ENCODE assay signal across 16 mouse cellular contexts in the genomic region with DNA sequence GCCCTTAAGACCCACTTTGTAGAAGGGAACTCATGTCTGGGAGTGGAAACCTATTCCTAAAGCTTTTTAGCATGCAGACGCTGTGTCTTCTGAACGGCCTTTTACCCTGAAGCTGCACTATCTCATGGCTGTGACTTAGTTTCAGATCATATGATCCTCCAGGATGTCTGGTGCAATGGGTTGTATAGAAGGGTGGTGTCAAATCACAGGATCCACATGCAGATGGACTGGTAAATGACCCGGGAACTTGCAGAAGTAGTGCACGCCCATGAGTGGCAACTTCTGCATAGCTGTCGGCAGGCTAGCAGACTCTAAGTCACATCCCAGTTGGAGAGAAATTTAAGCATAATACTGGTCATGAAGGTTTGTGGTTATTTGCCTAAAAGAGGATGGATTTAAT.
"Had no signal": no experiment of that assay in that cellular context is flagged by ENCODE, and none has a peak within 500 bp of the region (broad histone marks: within the 10 kb centered on the region; RNA-seq: fewer than 3 reads in every experiment).

No protein-coding gene starts in this region.

- DNase-seq: kidney, adult 2 months; kidney, postnatal 10 days; kidney, postnatal 4 days; left cerebral cortex, postnatal 4 days; liver, postnatal 0 days; lung, postnatal 10 days; lung, postnatal 36 days; thymus, adult 18-20 months; thymus, postnatal 36 days had no signal

- H3K36me3 ChIP-seq: kidney, embryonic 15.5 days; limb, embryonic 12.5 days; limb, embryonic 15.5 days; lung, embryonic 15.5 days; midbrain, embryonic 13.5 days had no signal

- H3K4me3 ChIP-seq: kidney, embryonic 15.5 days; limb, embryonic 12.5 days; limb, embryonic 15.5 days; lung, embryonic 15.5 days; midbrain, embryonic 13.5 days had no signal

- H3K27me3 ChIP-seq: midbrain, embryonic 13.5 days had no signal

- H3K27ac ChIP-seq: kidney, embryonic 15.5 days; limb, embryonic 12.5 days; limb, embryonic 15.5 days; liver, embryonic 14.5 days; lung, embryonic 15.5 days; midbrain, embryonic 13.5 days had no signal

- H3K4me2 ChIP-seq: kidney, embryonic 15.5 days; limb, embryonic 12.5 days; limb, embryonic 15.5 days; liver, embryonic 11.5 days; lung, embryonic 15.5 days; midbrain, embryonic 13.5 days had no signal

- H3K9me3 ChIP-seq: kidney, embryonic 15.5 days; limb, embryonic 12.5 days; limb, embryonic 15.5 days; lung, embryonic 15.5 days; midbrain, embryonic 13.5 days had no signal

- H3K9ac ChIP-seq: kidney, embryonic 15.5 days; limb, embryonic 12.5 days; limb, embryonic 15.5 days; liver, embryonic 14.5 days; liver, postnatal 0 days; lung, embryonic 15.5 days; midbrain, embryonic 13.5 days had no signal

- ATAC-seq: liver, postnatal 0 days; midbrain, embryonic 13.5 days had no signal
